Mouse (Mus musculus) heart, adult 2 months (tissue): ENCODE results near the gene Far1. TPM values are rescaled to one million over a fixed set of nuclear protein-coding genes. Genes with fewer than 3 reads are reported as not detected.
A peak's percentile ranks its signal among the peaks of the same experiment; 100 is the strongest.

Experiments used
- DNase-seq, 2 experiments: peaks; one replicate each; pipeline ENCODE4 v3.0.0; 2021
- H3K27ac ChIP-seq: fragments of 200-600 bp; 2 replicates; pipeline ENCODE4 v1.8.1; 2022
- H3K27me3 ChIP-seq: fragments of 200-500 bp; 2 replicates; pipeline ENCODE4 v1.6.1; 2012; ENCODE audit warnings: mild to moderate bottlenecking, low read length, inconsistent platforms, mixed read lengths; ENCODE audit not compliant: control insufficient read depth, insufficient read depth
- H3K36me3 ChIP-seq: fragments of 200-500 bp; 2 replicates; pipeline ENCODE4 v1.6.1; 2012; ENCODE audit warnings: low read length, inconsistent platforms; ENCODE audit not compliant: control insufficient read depth, insufficient read depth
- H3K4me1 ChIP-seq: fragments of 200-500 bp; 2 replicates; pipeline ENCODE4 v1.6.1; 2011; ENCODE audit warnings: low read length; ENCODE audit not compliant: control insufficient read depth, insufficient read depth
- H3K4me3 ChIP-seq: fragments of 200-600 bp; 2 replicates; pipeline ENCODE4 v1.8.1; 2022
- H3K79me2 ChIP-seq: fragments of 200-500 bp; replicated peaks from 2 replicates; pipeline ENCODE4 v1.6.1; 2012; ENCODE audit warnings: mild to moderate bottlenecking, inconsistent platforms, low read length, moderate library complexity, mixed read lengths; ENCODE audit not compliant: control insufficient read depth, insufficient read depth
- H3K9ac ChIP-seq: fragments of 200-500 bp; 2 replicates; pipeline ENCODE4 v1.6.1; 2012; ENCODE audit warnings: low read depth, mild to moderate bottlenecking, control low read depth, inconsistent platforms, low read length, mixed read lengths
- CTCF ChIP-seq: fragments of 200-600 bp; IDR thresholded peaks from 2 replicates; pipeline ENCODE4 v1.8.1; 2022; ENCODE audit warnings: antibody characterized with exemption, mild to moderate bottlenecking, moderate library complexity
- EP300 ChIP-seq: fragments of 200-500 bp; IDR thresholded peaks from 2 replicates; pipeline ENCODE4 v1.6.1; 2011; ENCODE audit warnings: low read depth, low read length, control low read depth; ENCODE audit not compliant: insufficient read depth
- POLR2A ChIP-seq: fragments of 200-500 bp; IDR thresholded peaks from 2 replicates; pipeline ENCODE4 v1.6.1; 2011; ENCODE audit warnings: mild to moderate bottlenecking, low read depth, low read length, control low read depth; ENCODE audit not compliant: insufficient read depth
- WGBS: fragments of 180-500 bp; shearing (Covaris S2); methylation state at CpG from one replicate; pipeline ENCODE4 v1.1.7; 2018; 5-methylcytosine and 5-hydroxymethylcytosine counted together
- intact Hi-C: fragments of 180-260 bp; cut with DNase I; formaldehyde crosslinking; loops from one replicate; pipeline ENCODE4 v1.15.1; 2025
- polyA plus RNA-seq: library from polyadenylated mRNA; depleted of rRNA; stranded (reverse); fragments of >200 nt; gene quantifications from 2 replicates; pipeline ENCODE4 v1.2.3, GENCODE M21; 2012; rRNA removed
- total RNA-seq, 2 experiments: library from RNA; stranded (reverse); gene quantifications; 2 replicates each; pipeline ENCODE4 v1.2.3; 2021

Far1 gene
- total and polyA plus RNA-seq, 3 experiments = 8.1 to 19.3 (median 17.9) TPM

DNA sequence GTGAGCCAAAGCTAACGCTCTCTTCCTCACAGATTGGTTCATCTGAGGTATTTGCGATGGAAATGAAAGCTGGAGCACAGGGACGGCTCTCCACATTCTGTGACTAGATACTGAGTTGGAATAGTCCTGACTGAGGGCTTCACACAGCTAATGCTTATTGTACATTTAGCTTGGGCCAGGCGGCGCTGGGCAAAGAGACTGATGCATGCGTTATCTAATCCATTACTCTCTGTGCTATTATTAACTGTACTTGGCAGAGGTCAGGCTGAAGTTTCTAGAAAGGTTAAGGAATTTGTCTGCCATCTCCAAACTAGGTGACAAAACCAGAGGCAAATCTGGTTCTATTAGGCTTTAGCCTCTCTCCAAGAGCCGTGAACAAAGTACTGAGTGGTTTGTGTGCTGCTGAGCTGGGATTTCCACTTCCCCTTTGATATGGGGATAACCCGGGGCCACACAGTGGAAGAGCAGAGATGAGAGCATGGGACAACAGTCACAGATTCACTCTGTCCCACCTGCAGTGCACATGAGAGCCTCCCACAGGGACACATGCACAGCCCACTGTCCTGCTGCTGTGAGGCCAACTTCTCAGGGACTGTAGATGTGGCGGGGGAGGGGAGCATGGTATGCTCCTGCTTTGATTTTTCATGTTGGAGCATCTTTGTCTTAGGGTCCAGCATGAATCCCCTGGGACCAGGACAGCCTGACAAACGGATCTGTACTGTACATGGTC lies 100.7 kb downstream of the Far1 start:
- intact Hi-C loops = loop anchor here (10.0 kb wide), 1 partner anchor 150 kb away; the partner anchor contains the start of gene Spon1

GRCm38 (mm10) chr7:113619166-113619565 lies 105.5 kb downstream of the Far1 start:
- Histone ChIP-seq H3K36me3 (no peaks in the 10 kb centered on the region), H3K4me3 (no peak overlapping the region), H3K9ac (no peak overlapping the region), H3K4me1 (no peaks in the 10 kb centered on the region; the same call in 1 of the 2 replicates), H3K79me2 (no peaks in the 10 kb centered on the region), H3K27ac (no peak overlapping the region), H3K27me3 (no peaks in the 10 kb centered on the region)
- WGBS = 67% methylated on average over 2 of the region's 2 CpGs
- intact Hi-C loops = loop anchor here (10.0 kb wide), 1 partner anchor 146 kb away; the partner anchor contains the start of gene Spon1
- no peak for TF ChIP-seq CTCF
- TF ChIP-seq EP300 = no peak
- TF ChIP-seq POLR2A = no peak
- no peak for DNase-seq

More for the DNA sequence above, 100.7 kb downstream of the Far1 start:
- Histone ChIP-seq H3K36me3 (no peaks in the 10 kb centered on the region), H3K9ac (no peak overlapping the region), H3K79me2 (no peaks in the 10 kb centered on the region), H3K27me3 (no peaks in the 10 kb centered on the region), H3K4me1 (no peaks in the 10 kb centered on the region; the same call in 1 of the 2 replicates), H3K4me3 (no peak overlapping the region), H3K27ac (peak overlapping the region; percentile 36)
- TF ChIP-seq EP300 (no peak), POLR2A (no peak), CTCF (no peak)
- WGBS = 47% methylated on average over 10 of the region's 10 CpGs
- peak in 1 of 2 experiments; percentile 27 for DNase-seq

DNA sequence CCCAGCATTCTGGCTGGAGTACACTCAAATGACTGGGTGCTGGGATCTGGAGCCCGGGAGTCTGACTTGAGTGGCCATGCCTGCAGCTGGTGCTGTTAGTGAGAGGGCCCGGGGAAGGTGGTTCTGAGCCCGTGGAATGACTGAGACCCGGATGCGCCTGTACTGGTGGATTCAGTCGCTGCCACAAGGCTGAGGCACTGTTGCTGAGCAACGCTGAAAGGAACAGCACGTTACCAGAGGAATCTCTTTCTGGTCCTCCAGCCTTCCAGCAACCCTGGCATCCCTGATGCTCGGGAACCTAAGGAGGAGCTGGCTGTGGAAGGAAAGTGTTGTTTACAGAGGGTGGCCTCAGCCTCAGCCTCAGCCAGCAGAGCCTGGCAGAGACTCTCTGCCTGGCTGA lies 106.1 kb downstream of the Far1 start:
- intact Hi-C loops = loop anchor here (10.0 kb wide), 1 partner anchor 145 kb away; the partner anchor contains the start of gene Spon1
- no peak for DNase-seq
- no peaks in the 10 kb centered on the region for H3K27me3 ChIP-seq
- H3K4me3 ChIP-seq = no peak overlapping the region
- WGBS = 81% methylated on average over 9 of the region's 9 CpGs
- no peaks in the 10 kb centered on the region for H3K79me2 ChIP-seq
- H3K4me1 ChIP-seq = no peaks in the 10 kb centered on the region
- no peak for TF ChIP-seq CTCF
- H3K9ac ChIP-seq = no peak overlapping the region
- H3K36me3 ChIP-seq = no peaks in the 10 kb centered on the region
- H3K27ac ChIP-seq = no peak overlapping the region

Other genes starting within 250 kb of the Far1 start
- gene Btbd10, start 144.4 kb upstream of the Far1 start, total RNA-seq = 10 to 100 TPM in 1 of 2 experiments, 1 to 10 TPM in 1; 7.9 to 10.1 TPM
- gene Btbd10, start 144.4 kb upstream of the Far1 start, polyA plus RNA-seq = 6.7 and 9.7 TPM in 2 replicates
- not detected for gene Pth, start 125.3 kb upstream of the Far1 start, total RNA-seq
- gene Pth, start 125.3 kb upstream of the Far1 start, polyA plus RNA-seq = not detected in 2 replicates